Mouse (Mus musculus): ENCODE results near the gene Gcnt1. TPM values are rescaled to one million over a fixed set of nuclear protein-coding genes. Genes with fewer than 3 reads are reported as not detected.

The Gcnt1 gene
- total RNA-seq (2021): 1 to 10 TPM; 1.9 to 2.6 TPM

GRCm38 (mm10) chr19:17372701-17373100, at the start of gene Gcnt1:
Gcnt1 (minus strand) TSS chr19:17372844.
- intact Hi-C loops (cut with DNase I): no loop called here
- DNase-seq (ENCODE audit: extremely low spot score in 1 of 2, low spot score in 2 of 2): no peak

- intact Hi-C loops (cut with DNase I): no loop called here
- DNase-seq (ENCODE audit: extremely low spot score in 1 of 2, low spot score in 2 of 2): no peak
These were observed 45.2 kb upstream of the Gcnt1 start for GRCm38 (mm10) chr19:17417855-17418254.

GRCm38 (mm10) chr19:17412915-17413459, 40.3 kb upstream of the Gcnt1 start:
- intact Hi-C loops (cut with DNase I): no loop called here
- no peak for DNase-seq (ENCODE audit: extremely low spot score in 1 of 2, low spot score in 2 of 2)

GRCm38 (mm10) chr19:17410465-17411065, 37.9 kb upstream of the Gcnt1 start:
- intact Hi-C loops (cut with DNase I): no loop called here
- DNase-seq (ENCODE audit: extremely low spot score in 1 of 2, low spot score in 2 of 2): no peak

- no peak for DNase-seq (ENCODE audit: extremely low spot score in 1 of 2, low spot score in 2 of 2)
- intact Hi-C loops (cut with DNase I): no loop called here
These were observed 36.7 kb upstream of the Gcnt1 start for GRCm38 (mm10) chr19:17409351-17409750.

DNA sequence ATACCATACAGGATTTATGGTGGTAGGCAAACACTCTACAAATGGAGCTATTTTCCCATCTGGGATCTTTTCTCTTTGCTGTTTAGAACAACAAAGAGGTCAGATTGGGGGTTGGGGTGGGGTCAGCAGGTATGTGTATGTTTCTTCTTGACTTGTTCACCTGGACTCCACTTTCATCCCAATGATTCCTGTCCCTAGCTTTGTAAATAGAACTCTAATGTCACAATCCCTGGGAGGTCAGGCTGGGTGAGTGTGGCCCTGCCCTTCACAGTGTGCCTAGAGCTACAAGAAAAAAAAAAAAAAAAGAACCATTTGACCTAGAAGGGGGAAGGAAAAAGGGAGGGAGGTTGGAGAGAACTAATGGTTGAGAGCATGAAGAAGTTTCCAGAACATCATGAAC, 35.9 kb upstream of the Gcnt1 start:
- no peak for DNase-seq (ENCODE audit: extremely low spot score in 1 of 2, low spot score in 2 of 2)

GRCm38 (mm10) chr19:17406823-17407222, 34.2 kb upstream of the Gcnt1 start:
- no peak for DNase-seq (ENCODE audit: extremely low spot score in 1 of 2, low spot score in 2 of 2)
- intact Hi-C loops (cut with DNase I): no loop called here

More for the DNA sequence above, 35.9 kb upstream of the Gcnt1 start:
- intact Hi-C loops (cut with DNase I): no loop called here

DNA sequence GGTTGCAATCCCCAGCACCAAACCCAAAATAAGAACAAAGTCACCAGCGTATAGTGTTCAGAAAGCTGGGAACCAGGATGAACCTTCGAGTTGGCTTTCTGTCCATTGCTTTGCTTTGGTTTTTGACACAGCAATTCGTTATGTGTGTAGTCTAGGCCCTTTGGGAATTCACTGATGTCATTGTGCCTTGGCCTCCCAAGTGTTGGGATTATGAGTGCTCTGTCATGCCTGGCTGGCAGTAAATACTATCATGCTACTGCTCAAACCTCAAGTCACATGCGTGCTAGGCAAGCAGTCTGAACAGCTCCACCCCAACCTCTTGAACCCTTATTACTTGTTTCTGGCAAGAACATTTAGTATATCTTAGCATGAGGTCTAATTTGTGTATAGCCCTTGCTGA, 30.5 kb upstream of the Gcnt1 start:
- no peak for DNase-seq (ENCODE audit: extremely low spot score in 1 of 2, low spot score in 2 of 2)
- intact Hi-C loops (cut with DNase I): no loop called here

GRCm38 (mm10) chr19:17400571-17400970, 27.9 kb upstream of the Gcnt1 start:
- intact Hi-C loops (cut with DNase I): no loop called here
- DNase-seq (ENCODE audit: extremely low spot score in 1 of 2, low spot score in 2 of 2): no peak

- DNase-seq (ENCODE audit: extremely low spot score in 1 of 2, low spot score in 2 of 2): no peak
- intact Hi-C loops (cut with DNase I): no loop called here
These were observed 27.3 kb upstream of the Gcnt1 start for GRCm38 (mm10) chr19:17399965-17400364.

GRCm38 (mm10) chr19:17397922-17398321, 25.3 kb upstream of the Gcnt1 start:
- DNase-seq (ENCODE audit: extremely low spot score in 1 of 2, low spot score in 2 of 2): no peak
- intact Hi-C loops (cut with DNase I): no loop called here

GRCm38 (mm10) chr19:17396802-17397201, 24.2 kb upstream of the Gcnt1 start:
- intact Hi-C loops (cut with DNase I): no loop called here
- no peak for DNase-seq (ENCODE audit: extremely low spot score in 1 of 2, low spot score in 2 of 2)

GRCm38 (mm10) chr19:17393841-17394591, 21.4 kb upstream of the Gcnt1 start, which contains the start of gene Rfk:
Rfk (plus strand) TSS chr19:17394043.
- peak; percentile 85 to 96 for DNase-seq (ENCODE audit: extremely low spot score in 1 of 2, low spot score in 2 of 2)
- intact Hi-C loops (cut with DNase I): no loop called here

- intact Hi-C loops (cut with DNase I): no loop called here
- no peak for DNase-seq (ENCODE audit: extremely low spot score in 1 of 2, low spot score in 2 of 2)
These were observed 20.2 kb upstream of the Gcnt1 start for GRCm38 (mm10) chr19:17392866-17393265.

GRCm38 (mm10) chr19:17388404-17388803, 15.8 kb upstream of the Gcnt1 start:
- peak in 1 of 2 experiments; percentile 27 for DNase-seq (ENCODE audit: extremely low spot score in 1 of 2, low spot score in 2 of 2)
- intact Hi-C loops (cut with DNase I): loop anchor here (2.0 kb wide), 1 partner anchor 264 kb away; no protein-coding TSS in a partner anchor

- no peak for DNase-seq (ENCODE audit: extremely low spot score in 1 of 2, low spot score in 2 of 2)
- intact Hi-C loops (cut with DNase I): no loop called here
These were observed 13.8 kb upstream of the Gcnt1 start for GRCm38 (mm10) chr19:17386424-17386823.

DNA sequence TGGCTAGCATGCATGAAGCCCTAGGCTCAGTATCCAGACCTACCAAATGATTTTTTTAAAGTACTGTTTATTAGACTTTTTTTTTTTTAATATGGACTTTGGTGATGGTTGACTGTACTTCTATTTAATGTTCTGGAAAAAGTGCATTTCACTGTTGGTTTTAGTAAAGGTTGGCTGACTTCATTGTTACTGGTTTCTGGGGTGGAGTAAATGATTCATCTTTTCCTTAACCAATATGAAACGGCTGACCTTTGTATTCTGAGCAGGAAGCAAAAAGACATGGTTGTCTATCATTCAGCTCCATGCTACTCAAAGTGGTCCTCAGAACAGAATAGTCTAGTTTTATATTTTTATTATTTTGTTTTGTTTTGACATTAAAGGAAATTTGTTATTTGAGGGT, 12.8 kb upstream of the Gcnt1 start:
- intact Hi-C loops (cut with DNase I): no loop called here
- no peak for DNase-seq (ENCODE audit: extremely low spot score in 1 of 2, low spot score in 2 of 2)

DNA sequence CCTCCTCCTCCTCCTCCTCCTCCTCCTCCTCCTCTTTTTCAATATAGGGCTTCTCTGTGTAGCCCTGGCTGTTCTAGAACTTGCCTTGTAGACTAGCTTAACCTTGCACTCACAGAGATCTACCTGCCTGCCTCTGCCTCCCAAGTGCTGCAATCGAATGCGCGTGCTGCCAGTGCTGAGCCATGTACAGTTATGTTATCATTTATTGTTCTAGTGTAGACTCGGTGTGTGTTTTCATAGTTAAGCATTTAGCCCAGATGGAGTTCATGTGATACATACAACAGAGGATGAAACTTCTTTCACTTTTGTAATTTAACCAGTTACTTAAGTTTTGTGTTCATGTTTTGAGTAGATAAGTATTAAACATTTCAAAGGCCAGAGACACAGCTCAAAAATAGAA, 12.4 kb upstream of the Gcnt1 start:
- intact Hi-C loops (cut with DNase I): no loop called here

GRCm38 (mm10) chr19:17382807-17383397, 10.3 kb upstream of the Gcnt1 start:
- no peak for DNase-seq (ENCODE audit: extremely low spot score in 1 of 2, low spot score in 2 of 2)
- intact Hi-C loops (cut with DNase I): no loop called here

More for the DNA sequence above, 12.4 kb upstream of the Gcnt1 start:
- DNase-seq (ENCODE audit: extremely low spot score in 1 of 2, low spot score in 2 of 2): no peak

DNA sequence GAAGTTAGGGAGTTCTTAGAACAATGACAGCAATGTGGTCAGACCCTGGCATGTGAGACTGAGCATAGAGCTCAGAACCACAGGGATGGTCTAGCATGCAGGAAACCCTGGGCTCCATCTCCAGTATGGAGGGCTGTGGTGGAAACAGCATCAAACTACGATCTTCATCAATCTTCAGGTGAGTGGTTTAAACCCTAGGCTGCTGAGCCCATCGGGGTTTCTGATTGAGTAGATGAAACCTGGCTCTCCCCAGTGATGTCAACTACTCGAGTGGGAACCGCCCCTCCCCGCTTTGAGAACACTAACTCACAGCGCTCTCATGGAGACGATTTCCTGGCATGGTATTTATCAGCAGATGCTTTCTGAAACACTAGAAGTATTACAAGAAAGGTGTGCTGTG, 7.9 kb upstream of the Gcnt1 start:
- no peak for DNase-seq (ENCODE audit: extremely low spot score in 1 of 2, low spot score in 2 of 2)
- intact Hi-C loops (cut with DNase I): no loop called here
